Mouse (Mus musculus) liver, embryonic 14.5 days (tissue): ENCODE measurements around the gene Cdc42ep5. TPM values are rescaled to one million over a fixed set of nuclear protein-coding genes. Genes with fewer than 3 reads are reported as not detected.

Experiments used
- ATAC-seq: fragments of 200-750 bp; cut with Nextera tagmentation; 2 replicates; pipeline ENCODE4 v1.8.0; 2017; ENCODE audit warnings: moderate number of reproducible peaks, mild to moderate bottlenecking, moderate library complexity; ENCODE audit not compliant: insufficient read depth
- DNase-seq, 3 experiments: peaks; one replicate each; pipeline ENCODE4 v3.0.0-alpha.2; 2012 to 2013; ENCODE audit warnings: low read depth in 3 of 3, low spot score in 3 of 3
- H3K27ac ChIP-seq: fragments of 300-500 bp; sonication (generic); 2 replicates; pipeline ENCODE4 v1.5.1; 2014; ENCODE audit warnings: moderate library complexity, mild to moderate bottlenecking, control low read depth, inconsistent platforms
- H3K27me3 ChIP-seq: fragments of 300-500 bp; sonication (generic); 2 replicates; pipeline ENCODE4 v1.6.1; 2014; ENCODE audit warnings: mild to moderate bottlenecking, low read length, moderate library complexity; ENCODE audit not compliant: control insufficient read depth, insufficient read depth
- H3K36me3 ChIP-seq: fragments of 300-500 bp; sonication (generic); replicated peaks from 2 replicates; pipeline ENCODE4 v1.6.1; 2014; ENCODE audit warnings: low read depth; ENCODE audit not compliant: control insufficient read depth, insufficient read depth
- H3K4me1 ChIP-seq, 2 experiments: fragments of 200-500 bp in 1 of 2; fragments of 300-500 bp in 1 of 2; sonication (generic) in 1 of 2; replicated peaks; 2 replicates each; pipeline ENCODE4 v1.6.1; 2012 to 2014; ENCODE audit warnings: antibody characterized with exemption in 1 of 2, inconsistent platforms in 1 of 2, low read length in 1 of 2; ENCODE audit not compliant: control insufficient read depth in 2 of 2, insufficient read depth in 2 of 2
- H3K4me2 ChIP-seq: fragments of 300-500 bp; sonication (generic); 2 replicates; pipeline ENCODE4 v1.6.1; 2014; ENCODE audit warnings: low read depth, mild to moderate bottlenecking, control low read depth, moderate library complexity
- H3K4me3 ChIP-seq, 2 experiments: fragments of 200-500 bp in 1 of 2; fragments of 300-500 bp in 1 of 2; sonication (generic) in 1 of 2; 2 replicates each; pipeline ENCODE4 v1.5.1; 2012 to 2014; ENCODE audit warnings: low read depth in 2 of 2, low read length in 2 of 2, mild to moderate bottlenecking in 2 of 2, control low read depth in 1 of 2, inconsistent platforms in 1 of 2, moderate library complexity in 1 of 2; ENCODE audit not compliant: insufficient read depth in 1 of 2
- H3K9ac ChIP-seq: fragments of 300-500 bp; sonication (generic); replicated peaks from 2 replicates; pipeline ENCODE4 v1.6.1; 2014; ENCODE audit warnings: mild to moderate bottlenecking, control low read depth, moderate library complexity
- H3K9me3 ChIP-seq: fragments of 300-500 bp; sonication (generic); 2 replicates; pipeline ENCODE4 v1.6.1; 2016; ENCODE audit warnings: low read length, mixed read lengths; ENCODE audit not compliant: control insufficient read depth
- CTCF ChIP-seq: IDR thresholded peaks from 2 replicates; pipeline ENCODE4 v1.5.1; 2016; ENCODE audit warnings: antibody characterized with exemption, low read depth, control low read depth
- EP300 ChIP-seq: IDR thresholded peaks from 2 replicates; pipeline ENCODE4 v1.6.1; 2016; ENCODE audit warnings: antibody characterized with exemption, low read depth
- WGBS: fragments of 180-500 bp; shearing (Covaris S2); extraction: QIAGEN DNeasy Blood & Tissue Kit; methylation state at CpG from one replicate; pipeline ENCODE4 v1.1.7; 2014; ENCODE audit not compliant: insufficient replicate concordance; 5-methylcytosine and 5-hydroxymethylcytosine counted together
- polyA plus RNA-seq, 2 experiments: library from polyadenylated mRNA; depleted of rRNA in 1 of 2; stranded (reverse) in 1 of 2; unstranded in 1 of 2; fragments of >200 nt; fragmentation: Nextera tagmentation in 1 of 2; extraction: Ambion mirVana in 1 of 2; gene quantifications; 2 replicates each; pipeline versions ENCODE4 v1.2.1 to v1.2.3; 2012 to 2014

Gene Cdc42ep5
- polyA plus RNA-seq, 2 experiments: 6.1 to 6.7 TPM

DNA sequence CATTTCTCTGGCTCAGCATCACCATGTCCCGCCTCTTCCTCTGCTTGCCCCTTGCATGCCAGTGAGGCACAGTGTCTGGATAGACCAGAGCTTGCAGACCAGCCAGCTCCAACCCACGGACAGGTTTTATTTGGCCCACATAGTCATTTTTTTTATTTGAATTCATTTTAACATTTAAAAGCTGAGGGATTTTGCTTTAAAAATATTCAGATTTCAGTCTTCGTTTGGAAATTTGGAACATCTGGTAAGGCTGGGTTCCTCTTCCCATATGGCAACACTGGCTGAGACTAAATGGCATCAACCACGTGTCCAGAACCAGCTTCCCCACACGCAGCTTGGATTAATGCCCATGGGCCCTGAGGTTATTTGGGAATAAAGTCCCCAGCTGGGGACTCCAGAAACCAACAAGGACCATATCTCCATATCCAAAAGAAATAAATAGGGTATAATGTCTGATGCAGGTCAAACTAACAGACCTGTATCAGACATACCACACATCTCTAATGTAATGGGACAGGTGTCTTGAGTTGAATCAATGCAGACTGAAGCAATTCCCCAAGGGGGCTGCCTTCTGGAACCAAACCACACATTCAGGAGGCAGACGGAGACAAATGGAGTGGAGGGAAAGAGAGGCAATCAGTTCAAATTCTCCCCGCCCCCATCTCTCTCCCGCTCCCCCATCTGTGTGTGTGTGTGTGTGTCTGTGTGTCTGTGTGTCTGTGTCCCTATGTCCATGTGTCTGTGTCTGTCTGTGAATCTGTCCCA, 47.4 kb downstream of the Cdc42ep5 start:
- Histone ChIP-seq H3K4me2 (no peak overlapping the region), H3K9ac (no peak overlapping the region), H3K9me3 (no peaks in the 10 kb centered on the region), H3K36me3 (no peaks in the 10 kb centered on the region), H3K27ac (no peak overlapping the region), H3K4me3 (no peak overlapping the region), H3K4me1 (no peaks in the 10 kb centered on the region), H3K27me3 (peaks cover 26% of the 10 kb centered on the region)
- ATAC-seq: no peak
- TF ChIP-seq EP300 (no peak), CTCF (no peak)
- DNase-seq: no peak
- 47% methylated on average over 8 of the region's 8 CpGs for WGBS

GRCm38 (mm10) chr7:4111766-4112165, 52.9 kb downstream of the Cdc42ep5 start:
- H3K36me3 ChIP-seq: no peaks in the 10 kb centered on the region
- 43% methylated on average over 3 of the region's 3 CpGs for WGBS
- TF ChIP-seq EP300 (no peak), CTCF (no peak)
- ATAC-seq (no peak), DNase-seq (no peak)
- no peaks in the 10 kb centered on the region for H3K9me3 ChIP-seq
- no peak overlapping the region for H3K9ac ChIP-seq
- no peak overlapping the region for H3K4me3 ChIP-seq
- H3K27me3 ChIP-seq: no peaks in the 10 kb centered on the region
- H3K27ac ChIP-seq: no peak overlapping the region
- H3K4me2 ChIP-seq: no peak overlapping the region
- H3K4me1 ChIP-seq: no peaks in the 10 kb centered on the region

DNA sequence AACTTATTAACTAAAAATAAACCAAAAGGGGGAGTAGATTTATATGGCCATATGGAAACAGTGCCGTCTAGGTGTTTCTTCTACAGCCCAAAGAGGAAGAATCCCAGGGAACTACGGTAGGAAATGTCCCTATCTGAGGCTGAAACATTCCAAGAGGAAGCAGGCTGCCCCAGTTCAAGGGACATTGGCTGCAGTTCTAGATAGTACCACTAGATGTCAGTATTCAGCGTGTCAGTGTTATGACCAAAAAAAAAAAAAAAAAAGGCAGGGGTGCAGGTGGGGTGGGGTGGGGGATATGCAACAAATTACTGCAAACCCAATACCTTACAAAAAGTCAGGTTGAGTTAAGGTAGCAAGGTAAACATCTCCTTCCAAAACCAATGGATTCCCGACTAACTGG, 61.2 kb downstream of the Cdc42ep5 start:
- WGBS: 6% methylated on average over 4 of the region's 4 CpGs
- no peak overlapping the region for H3K27ac ChIP-seq
- DNase-seq: peak in 1 of 3 experiments; percentile 28
- H3K4me3 ChIP-seq: no peak overlapping the region
- H3K4me1 ChIP-seq: no peaks in the 10 kb centered on the region
- ATAC-seq: no peak
- no peak overlapping the region for H3K4me2 ChIP-seq
- H3K27me3 ChIP-seq: no peaks in the 10 kb centered on the region
- H3K9ac ChIP-seq: no peak overlapping the region
- H3K9me3 ChIP-seq: no peaks in the 10 kb centered on the region
- no peaks in the 10 kb centered on the region for H3K36me3 ChIP-seq
- TF ChIP-seq CTCF (peak; percentile 76), EP300 (no peak)

Other genes starting within 250 kb of the Cdc42ep5 start
- gene Lilra6, start 249.4 kb downstream of the Cdc42ep5 start, polyA plus RNA-seq (2012; rRNA removed): 0.26 and 0.32 TPM in 2 replicates
- 0.14 and 0.15 TPM in 2 replicates for gene Lilra6, start 249.4 kb downstream of the Cdc42ep5 start, polyA plus RNA-seq (2014; fragmentation: Nextera tagmentation; extraction: Ambion mirVana)
- 0.63 and 1.3 TPM in 2 replicates for gene Lair1, start 101.7 kb downstream of the Cdc42ep5 start, polyA plus RNA-seq (2012; rRNA removed)
- 0.88 and 2.2 TPM in 2 replicates for gene Lair1, start 101.7 kb downstream of the Cdc42ep5 start, polyA plus RNA-seq (2014; fragmentation: Nextera tagmentation; extraction: Ambion mirVana)
- 0.11 and 0.36 TPM in 2 replicates for gene Ttyh1, start 45.5 kb downstream of the Cdc42ep5 start, polyA plus RNA-seq (2012; rRNA removed)
- gene Ttyh1, start 45.5 kb downstream of the Cdc42ep5 start, polyA plus RNA-seq (2014; fragmentation: Nextera tagmentation; extraction: Ambion mirVana): 0.23 and 0.24 TPM in 2 replicates
- 52.6 and 61.1 TPM in 2 replicates for gene Leng8, start 27.8 kb downstream of the Cdc42ep5 start, polyA plus RNA-seq (2012; rRNA removed)
- gene Leng8, start 27.8 kb downstream of the Cdc42ep5 start, polyA plus RNA-seq (2014; fragmentation: Nextera tagmentation; extraction: Ambion mirVana): 12.5 and 13.7 TPM in 2 replicates
- 0.61 and 0.71 TPM in 2 replicates for gene Leng9, start 14.5 kb downstream of the Cdc42ep5 start, polyA plus RNA-seq (2012; rRNA removed)
- 0.44 and 0.56 TPM in 2 replicates for gene Leng9, start 14.5 kb downstream of the Cdc42ep5 start, polyA plus RNA-seq (2014; fragmentation: Nextera tagmentation; extraction: Ambion mirVana)
- gene Lilra5, start 72.9 kb upstream of the Cdc42ep5 start, polyA plus RNA-seq (2012; rRNA removed): 0.16 and 0.24 TPM in 2 replicates
- gene Lilra5, start 72.9 kb upstream of the Cdc42ep5 start, polyA plus RNA-seq (2014; fragmentation: Nextera tagmentation; extraction: Ambion mirVana): 0.43 and 0.44 TPM in 2 replicates
- 0.03 TPM in 1 of 2 replicates, not detected in the other for gene Ncr1, start 172.9 kb upstream of the Cdc42ep5 start, polyA plus RNA-seq (2012; rRNA removed)
- gene Ncr1, start 172.9 kb upstream of the Cdc42ep5 start, polyA plus RNA-seq (2014; fragmentation: Nextera tagmentation; extraction: Ambion mirVana): not detected in 2 replicates
- 1.1 TPM in 2 replicates for gene Gp6, start 232.9 kb upstream of the Cdc42ep5 start, polyA plus RNA-seq (2012; rRNA removed)
- 3.6 and 4.6 TPM in 2 replicates for gene Gp6, start 232.9 kb upstream of the Cdc42ep5 start, polyA plus RNA-seq (2014; fragmentation: Nextera tagmentation; extraction: Ambion mirVana)